Mouse (Mus musculus) large intestine, adult 2 months (tissue): Measurements from ENCODE around the gene Cops8. TPM values are rescaled to one million over a fixed set of nuclear protein-coding genes. Genes with fewer than 3 reads are reported as not detected.

Experiments
- DNase-seq: peaks from one replicate; pipeline ENCODE4 v3.0.0-alpha.2; 2012; ENCODE audit warnings: low read depth, low spot score
- WGBS: fragments of 180-500 bp; shearing (Covaris S2); methylation state at CpG from one replicate; pipeline ENCODE4 v1.1.7; 2018; 5-methylcytosine and 5-hydroxymethylcytosine counted together
- polyA plus RNA-seq: library from polyadenylated mRNA; depleted of rRNA; stranded (reverse); fragments of >200 nt; gene quantifications from 2 replicates; pipeline ENCODE4 v1.2.3, GENCODE M21; 2012; rRNA removed

Gene Cops8
- 31.4 and 33.8 TPM in 2 replicates for polyA plus RNA-seq

GRCm38 (mm10) chr1:90602759-90603560 is at the start of gene Cops8:
Gene Cops8, plus strand, starts transcription at chr1:90602981.
- WGBS = 5% methylated on average over 48 of the region's 48 CpGs
- DNase-seq = peak; percentile 87

GRCm38 (mm10) chr1:90557140-90557539 is 45.6 kb upstream of the Cops8 start:
- DNase-seq = no peak

GRCm38 (mm10) chr1:90560942-90561726 is 41.6 kb upstream of the Cops8 start:
- 62% methylated on average over 5 of the region's 5 CpGs for WGBS

More at GRCm38 (mm10) chr1:90557140-90557539, 45.6 kb upstream of the Cops8 start:
- WGBS = 91% methylated on average over 1 of the region's 1 CpGs

GRCm38 (mm10) chr1:90563945-90564344 is 38.8 kb upstream of the Cops8 start:
- WGBS = 56% methylated on average over 3 of the region's 3 CpGs
- DNase-seq = no peak

More at GRCm38 (mm10) chr1:90560942-90561726, 41.6 kb upstream of the Cops8 start:
- DNase-seq = no peak

- DNase-seq = no peak
- WGBS = 64% methylated on average over 15 of the region's 15 CpGs
Measured at GRCm38 (mm10) chr1:90566664-90567440, 35.9 kb upstream of the Cops8 start.

GRCm38 (mm10) chr1:90573831-90574230 is 28.9 kb upstream of the Cops8 start:
- WGBS = 77% methylated on average over 6 of the region's 6 CpGs
- DNase-seq = no peak

- DNase-seq = no peak
- 65% methylated on average over 3 of the region's 3 CpGs for WGBS
Measured at GRCm38 (mm10) chr1:90574845-90575244, 27.9 kb upstream of the Cops8 start.

GRCm38 (mm10) chr1:90577417-90577816 is 25.4 kb upstream of the Cops8 start:
- DNase-seq = no peak
- WGBS = 80% methylated on average over 5 of the region's 5 CpGs

- WGBS = 77% methylated on average over 7 of the region's 7 CpGs
- no peak for DNase-seq
Measured at GRCm38 (mm10) chr1:90582635-90583034, 20.1 kb upstream of the Cops8 start.

- 54% methylated on average over 9 of the region's 9 CpGs for WGBS
- peak; percentile 32 for DNase-seq
Measured at GRCm38 (mm10) chr1:90588021-90588734, 14.6 kb upstream of the Cops8 start.

GRCm38 (mm10) chr1:90590797-90591196 is 12.0 kb upstream of the Cops8 start:
- 44% methylated on average over 2 of the region's 2 CpGs for WGBS
- no peak for DNase-seq

GRCm38 (mm10) chr1:90592784-90593183 is 10.0 kb upstream of the Cops8 start:
- WGBS = 13% methylated on average over 6 of the region's 6 CpGs

GRCm38 (mm10) chr1:90599226-90599625 is 3.6 kb upstream of the Cops8 start:
- DNase-seq = no peak
- WGBS = 10% methylated on average over 3 of the region's 3 CpGs

More at GRCm38 (mm10) chr1:90592784-90593183, 10.0 kb upstream of the Cops8 start:
- peak; percentile 37 for DNase-seq

GRCm38 (mm10) chr1:90601096-90601495 is 1.7 kb upstream of the Cops8 start:
- WGBS = 24% methylated on average over 3 of the region's 3 CpGs
- DNase-seq = peak; percentile 31

- 1% methylated on average over 26 of the region's 26 CpGs for WGBS
- no peak for DNase-seq
Measured at GRCm38 (mm10) chr1:90603561-90603887, 743 bp downstream of the Cops8 start.

GRCm38 (mm10) chr1:90609363-90609762 is 6.6 kb downstream of the Cops8 start:
- 79% methylated on average over 5 of the region's 5 CpGs for WGBS
- DNase-seq = no peak

- WGBS = 79% methylated on average over 7 of the region's 7 CpGs
- no peak for DNase-seq
Measured at GRCm38 (mm10) chr1:90617258-90617657, 14.5 kb downstream of the Cops8 start.

GRCm38 (mm10) chr1:90633415-90634030 is 30.7 kb downstream of the Cops8 start:
- no peak for DNase-seq
- WGBS = 62% methylated on average over 6 of the region's 6 CpGs

GRCm38 (mm10) chr1:90634205-90634745 is 31.5 kb downstream of the Cops8 start:
- 32% methylated on average over 3 of the region's 3 CpGs for WGBS
- DNase-seq = no peak
